Mouse (Mus musculus) embryonic fibroblast, embryonic 13.5 days (primary cell): ENCODE results near the gene Nxph1.

Experiments
- CTCF ChIP-seq: IDR thresholded peaks from 2 replicates; pipeline ENCODE4 v1.5.1; 2011; ENCODE audit warnings: mild to moderate bottlenecking, control low read depth, low read length, moderate library complexity, borderline replicate concordance; ENCODE audit not compliant: insufficient read depth
- POLR2A ChIP-seq: IDR thresholded peaks from 2 replicates; pipeline ENCODE4 v1.6.1; 2011; ENCODE audit warnings: low read depth, mild to moderate bottlenecking, control low read depth, low read length, moderate library complexity

GRCm38 (mm10) chr6:9042391-9042790 is 94.2 kb downstream of the Nxph1 start:
- TF ChIP-seq CTCF (no peak), POLR2A (no peak)
